7 mouse cellular contexts compared by ENCODE assay signal in the genomic region with DNA sequence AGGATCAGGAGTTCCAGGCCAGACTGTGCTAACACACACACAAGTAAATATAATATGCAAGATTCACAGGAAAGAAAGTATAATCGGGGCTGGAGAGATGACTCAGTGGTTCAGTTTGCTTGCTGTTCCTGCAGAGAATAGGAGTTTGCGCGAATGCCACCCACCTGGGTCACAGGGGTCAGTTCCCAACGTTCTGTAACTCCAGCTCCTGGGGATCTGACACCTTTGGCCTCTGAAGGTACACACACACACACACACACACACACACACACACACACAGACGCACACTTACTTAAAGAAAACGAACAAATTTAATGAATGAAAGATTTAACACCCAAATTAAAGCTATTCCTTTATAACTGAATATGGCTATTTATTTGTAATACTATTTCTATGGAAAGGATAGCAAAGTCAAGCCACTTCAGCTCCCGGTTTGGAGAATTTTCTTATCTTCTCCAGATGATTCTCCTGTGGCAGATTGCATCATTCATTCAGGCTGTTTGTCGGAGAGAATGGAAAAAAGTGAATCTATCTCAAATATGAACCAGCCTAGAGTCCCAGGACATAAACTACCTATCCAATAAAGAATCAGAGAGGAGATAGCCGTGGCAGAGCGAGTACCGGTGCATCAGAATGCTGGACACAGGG. TPM values are rescaled to one million over a fixed set of nuclear protein-coding genes. Genes with fewer than 3 reads are reported as not detected.
DNase-seq lines count a peak whose midpoint lies in the region; ATAC-seq and TF ChIP-seq lines count a peak whose summit lies in the region.

No protein-coding gene starts in this region.

- H3K27me3 ChIP-seq in lung, postnatal 0 days (replicated peaks; ENCODE audit: insufficient read depth, low read length): no peaks in the 10 kb centered on the region
- no peaks in the 10 kb centered on the region for H3K27me3 ChIP-seq in embryonic facial prominence, embryonic 15.5 days
- no peaks in the 10 kb centered on the region for H3K27me3 ChIP-seq in limb, embryonic 14.5 days (ENCODE audit: control insufficient read depth, insufficient read depth, low read length)
- no peaks in the 10 kb centered on the region for H3K27me3 ChIP-seq in stomach, embryonic 15.5 days (replicated peaks)

- 36% methylated on average over 11 of the region's 11 CpGs for WGBS in lung, postnatal 0 days
- WGBS in embryonic facial prominence, embryonic 15.5 days: 35% methylated on average over 11 of the region's 11 CpGs
- 37% methylated on average over 11 of the region's 11 CpGs for WGBS in limb, embryonic 14.5 days
- 30% methylated on average over 11 of the region's 11 CpGs for WGBS in stomach, embryonic 15.5 days

- H3K36me3 ChIP-seq in lung, postnatal 0 days (ENCODE audit: insufficient read depth, low read length): no peaks in the 10 kb centered on the region
- H3K36me3 ChIP-seq in embryonic facial prominence, embryonic 15.5 days: no peaks in the 10 kb centered on the region
- no peaks in the 10 kb centered on the region for H3K36me3 ChIP-seq in limb, embryonic 14.5 days (ENCODE audit: control insufficient read depth, insufficient read depth, low read length)
- no peaks in the 10 kb centered on the region for H3K36me3 ChIP-seq in stomach, embryonic 15.5 days

- no peaks in the 10 kb centered on the region for H3K9me3 ChIP-seq in lung, postnatal 0 days (ENCODE audit: low read length)
- no peaks in the 10 kb centered on the region for H3K9me3 ChIP-seq in embryonic facial prominence, embryonic 15.5 days (replicated peaks)
- no peaks in the 10 kb centered on the region for H3K9me3 ChIP-seq in limb, embryonic 14.5 days (ENCODE audit: control insufficient read depth, low read length)
- no peaks in the 10 kb centered on the region for H3K9me3 ChIP-seq in stomach, embryonic 15.5 days

- no peak for TF ChIP-seq EP300 in lung, postnatal 0 days (IDR thresholded peaks at IDR 0.05)

- no peak overlapping the region for H3K27ac ChIP-seq in lung, postnatal 0 days (ENCODE audit: low read length)
- H3K27ac ChIP-seq in embryonic facial prominence, embryonic 15.5 days (replicated peaks): 0 out of 2 replicates have a peak overlapping the region, but pooled peaks have one; percentile 7
- H3K27ac ChIP-seq in limb, embryonic 14.5 days (replicated peaks; ENCODE audit: low read depth, low read length): 0 out of 2 replicates have a peak overlapping the region, but pooled peaks have one; percentile 48
- H3K27ac ChIP-seq in stomach, embryonic 15.5 days: no peak overlapping the region

- no peak for ATAC-seq in lung, postnatal 0 days
- ATAC-seq in embryonic facial prominence, embryonic 15.5 days (ENCODE audit: insufficient number of reproducible peaks, low FRiP score, low TSS enrichment, low read depth): no peak
- ATAC-seq in limb, embryonic 14.5 days (ENCODE audit: low FRiP score, low read depth): no peak
- no peak for ATAC-seq in stomach, embryonic 15.5 days (ENCODE audit: insufficient read depth, low FRiP score, low read depth)

- DNase-seq in lung, postnatal 0 days (ENCODE audit: low spot score): no peak
- DNase-seq in lung, postnatal 4 days: no peak
- no peak for DNase-seq in limb, embryonic 14.5 days (ENCODE audit: low spot score)
- DNase-seq in right cerebral cortex, postnatal 10 days (ENCODE audit: low spot score in 2 of 2): no peak
- DNase-seq in cerebellum, adult 8-10 months: no peak

- no peaks in the 10 kb centered on the region for H3K4me1 ChIP-seq in lung, postnatal 0 days (ENCODE audit: insufficient read depth, low read depth, low read length)
- peaks cover 9% of the 10 kb centered on the region; the same call in 1 of the 2 replicates for H3K4me1 ChIP-seq in embryonic facial prominence, embryonic 15.5 days
- H3K4me1 ChIP-seq in limb, embryonic 14.5 days (ENCODE audit: control insufficient read depth, insufficient read depth, low read length): peaks cover 5% of the 10 kb centered on the region; the same call in 1 of the 2 replicates
- no peaks in the 10 kb centered on the region for H3K4me1 ChIP-seq in stomach, embryonic 15.5 days

- peak overlapping the region; percentile 89 for H3K4me2 ChIP-seq in lung, postnatal 0 days (replicated peaks; ENCODE audit: low read depth, low read length)
- peak overlapping the region; percentile 86 for H3K4me2 ChIP-seq in embryonic facial prominence, embryonic 15.5 days (replicated peaks)
- peak overlapping the region; percentile 86 for H3K4me2 ChIP-seq in limb, embryonic 14.5 days (replicated peaks; ENCODE audit: low read depth, low read length, severe bottlenecking)
- H3K4me2 ChIP-seq in stomach, embryonic 15.5 days: peak overlapping the region; percentile 91

- TF ChIP-seq CTCF in lung, postnatal 0 days (IDR thresholded peaks at IDR 0.05): no peak

- TF ChIP-seq POLR2A in limb, embryonic 14.5 days (IDR thresholded peaks at IDR 0.05; ENCODE audit: borderline replicate concordance, extremely low read depth, insufficient read depth, insufficient read length): no peak

- peak overlapping the region; percentile 43 for H3K9ac ChIP-seq in lung, postnatal 0 days (replicated peaks; ENCODE audit: low read depth)
- peak overlapping the region; percentile 70 for H3K9ac ChIP-seq in embryonic facial prominence, embryonic 15.5 days
- peak overlapping the region; percentile 67 for H3K9ac ChIP-seq in limb, embryonic 14.5 days (ENCODE audit: low read depth, low read length, severe bottlenecking)
- H3K9ac ChIP-seq in stomach, embryonic 15.5 days: peak overlapping the region; percentile 63

- peak overlapping the region; percentile 45 for H3K4me3 ChIP-seq in lung, postnatal 0 days (ENCODE audit: low read depth, low read length)
- peak overlapping the region; percentile 60 for H3K4me3 ChIP-seq in embryonic facial prominence, embryonic 15.5 days (replicated peaks)
- peak overlapping the region; percentile 54 for H3K4me3 ChIP-seq in limb, embryonic 14.5 days (replicated peaks; ENCODE audit: low read length)
- peak overlapping the region; percentile 64 for H3K4me3 ChIP-seq in stomach, embryonic 15.5 days (replicated peaks)

RNA-seq across cellular contexts. Expression of a gene that starts 8.8 kb away (rescaled TPM):
- polyA plus RNA-seq in lung, postnatal 0 days (2015; fragmentation: Nextera tagmentation; extraction: Ambion mirVana): 20.8 and 21.4 TPM in 2 replicates
- polyA plus RNA-seq in embryonic facial prominence, embryonic 15.5 days (2015; fragmentation: Nextera tagmentation; extraction: Ambion mirVana): 30.7 and 35.3 TPM in 2 replicates
- polyA plus RNA-seq in limb, embryonic 14.5 days (2012; rRNA removed): 14.5 and 15.9 TPM in 2 replicates
- 28.5 and 34.1 TPM in 2 replicates for polyA plus RNA-seq in limb, embryonic 14.5 days (2014; fragmentation: Nextera tagmentation; extraction: Ambion mirVana)
- polyA plus RNA-seq in stomach, embryonic 15.5 days (2015; fragmentation: Nextera tagmentation; extraction: Ambion mirVana): 45.9 and 46.1 TPM in 2 replicates

RNA-seq across cellular contexts. Expression of a gene that starts 53.6 kb away (rescaled TPM):
- polyA plus RNA-seq in lung, postnatal 0 days (2015; fragmentation: Nextera tagmentation; extraction: Ambion mirVana): 99.8 and 102 TPM in 2 replicates
- 103 and 104 TPM in 2 replicates for polyA plus RNA-seq in embryonic facial prominence, embryonic 15.5 days (2015; fragmentation: Nextera tagmentation; extraction: Ambion mirVana)
- polyA plus RNA-seq in limb, embryonic 14.5 days (2012; rRNA removed): 86.1 and 88.5 TPM in 2 replicates
- 114 and 117 TPM in 2 replicates for polyA plus RNA-seq in limb, embryonic 14.5 days (2014; fragmentation: Nextera tagmentation; extraction: Ambion mirVana)
- 90.0 and 103 TPM in 2 replicates for polyA plus RNA-seq in stomach, embryonic 15.5 days (2015; fragmentation: Nextera tagmentation; extraction: Ambion mirVana)

Comparison
In these comparisons a context has a peak if more than half of its experiments do, and no peak if none do; other contexts are left out.
1. H3K27ac ChIP-seq: peak in embryonic facial prominence, embryonic 15.5 days (single experiment) and limb, embryonic 14.5 days (single experiment); none in lung, postnatal 0 days (single experiment) and stomach, embryonic 15.5 days (single experiment).
2. Peak in every context shown above with its lines, with median percentiles within 50 percentile points of each other: H3K4me2 ChIP-seq, H3K4me3 ChIP-seq and H3K9ac ChIP-seq.